Mouse (Mus musculus) embryonic facial prominence, embryonic 15.5 days (tissue): Measurements from ENCODE around the gene Fcgrt. TPM values are rescaled to one million over a fixed set of nuclear protein-coding genes. Genes with fewer than 3 reads are reported as not detected.

Experiments
- ATAC-seq: fragments of 200-750 bp; cut with Nextera tagmentation; 2 replicates; pipeline ENCODE4 v1.8.0; 2017; ENCODE audit warnings: low read depth, moderate TSS enrichment; ENCODE audit not compliant: insufficient number of reproducible peaks, low FRiP score, low TSS enrichment
- H3K27ac ChIP-seq: fragments of 300-500 bp; sonication (generic); replicated peaks from 2 replicates; pipeline ENCODE4 v1.5.1; 2015; ENCODE audit warnings: mild to moderate bottlenecking, inconsistent platforms
- H3K27me3 ChIP-seq: fragments of 300-500 bp; sonication (generic); 2 replicates; pipeline ENCODE4 v1.6.1; 2015; ENCODE audit warnings: inconsistent platforms
- H3K36me3 ChIP-seq: fragments of 300-500 bp; sonication (generic); 2 replicates; pipeline ENCODE4 v1.6.1; 2015; ENCODE audit warnings: mild to moderate bottlenecking, inconsistent platforms
- H3K4me1 ChIP-seq: fragments of 300-500 bp; sonication (generic); 2 replicates; pipeline ENCODE4 v1.6.1; 2015; ENCODE audit warnings: inconsistent platforms
- H3K4me2 ChIP-seq: fragments of 300-500 bp; sonication (generic); replicated peaks from 2 replicates; pipeline ENCODE4 v1.6.1; 2015; ENCODE audit warnings: mild to moderate bottlenecking, inconsistent platforms
- H3K4me3 ChIP-seq: fragments of 300-500 bp; sonication (generic); replicated peaks from 2 replicates; pipeline ENCODE4 v1.5.1; 2015; ENCODE audit warnings: mild to moderate bottlenecking, inconsistent platforms
- H3K9ac ChIP-seq: fragments of 300-500 bp; sonication (generic); 2 replicates; pipeline ENCODE4 v1.6.1; 2015; ENCODE audit warnings: inconsistent platforms
- H3K9me3 ChIP-seq: fragments of 300-500 bp; sonication (generic); replicated peaks from 2 replicates; pipeline ENCODE4 v1.6.1; 2016; ENCODE audit warnings: inconsistent platforms
- WGBS: fragments of 180-500 bp; shearing (Covaris S2); methylation state at CpG from one replicate; pipeline ENCODE4 v1.1.7; 2015; 5-methylcytosine and 5-hydroxymethylcytosine counted together
- polyA plus RNA-seq: library from polyadenylated mRNA; unstranded; fragments of >200 nt; fragmentation: Nextera tagmentation; extraction: Ambion mirVana; gene quantifications from 2 replicates; pipeline ENCODE4 v1.2.1, GENCODE M21; 2015

Fcgrt gene
- polyA plus RNA-seq, 1 experiment from 2014 or later: 126 TPM

- H3K4me2 ChIP-seq: no peak overlapping the region
- H3K4me1 ChIP-seq: no peaks in the 10 kb centered on the region; the same call in 1 of the 2 replicates
- H3K36me3 ChIP-seq: peaks cover 51% of the 10 kb centered on the region
- no peaks in the 10 kb centered on the region for H3K27me3 ChIP-seq
- no peak overlapping the region for H3K27ac ChIP-seq
- no peak overlapping the region for H3K9ac ChIP-seq
- no peak for ATAC-seq
- no peak overlapping the region for H3K4me3 ChIP-seq
- no peaks in the 10 kb centered on the region for H3K9me3 ChIP-seq
- 91% methylated on average over 3 of the region's 3 CpGs for WGBS
Measured at GRCm38 (mm10) chr7:45141319-45141718, 37.7 kb upstream of the Fcgrt start.

- peaks cover 4% of the 10 kb centered on the region; the same call in 1 of the 2 replicates for H3K4me1 ChIP-seq
- H3K9ac ChIP-seq: no peak overlapping the region
- H3K36me3 ChIP-seq: peaks cover 39% of the 10 kb centered on the region
- no peak overlapping the region for H3K4me3 ChIP-seq
- ATAC-seq: no peak
- no peaks in the 10 kb centered on the region for H3K27me3 ChIP-seq
- 64% methylated on average over 8 of the region's 8 CpGs for WGBS
- no peaks in the 10 kb centered on the region for H3K9me3 ChIP-seq
- H3K4me2 ChIP-seq: no peak overlapping the region
- H3K27ac ChIP-seq: no peak overlapping the region
Measured at GRCm38 (mm10) chr7:45139904-45140723, 36.5 kb upstream of the Fcgrt start.

- no peaks in the 10 kb centered on the region for H3K9me3 ChIP-seq
- H3K27me3 ChIP-seq: no peaks in the 10 kb centered on the region
- WGBS: 83% methylated on average over 1 of the region's 1 CpGs
- H3K4me1 ChIP-seq: peaks cover 10% of the 10 kb centered on the region; the same call in 1 of the 2 replicates
- no peak overlapping the region for H3K4me3 ChIP-seq
- peaks cover 22% of the 10 kb centered on the region for H3K36me3 ChIP-seq
- no peak overlapping the region for H3K9ac ChIP-seq
- H3K27ac ChIP-seq: no peak overlapping the region
- H3K4me2 ChIP-seq: no peak overlapping the region
- no peak for ATAC-seq
Measured at GRCm38 (mm10) chr7:45138403-45138802, 34.8 kb upstream of the Fcgrt start.

- Histone ChIP-seq H3K9ac (no peak overlapping the region), H3K27me3 (no peaks in the 10 kb centered on the region), H3K9me3 (no peaks in the 10 kb centered on the region), H3K36me3 (peaks cover 13% of the 10 kb centered on the region), H3K4me1 (peaks cover 10% of the 10 kb centered on the region; the same call in 1 of the 2 replicates), H3K4me3 (no peak overlapping the region), H3K27ac (no peak overlapping the region), H3K4me2 (no peak overlapping the region)
- no peak for ATAC-seq
- WGBS: 77% methylated on average over 12 of the region's 12 CpGs
Measured at GRCm38 (mm10) chr7:45137171-45138006, 33.7 kb upstream of the Fcgrt start.

- ATAC-seq: peak; percentile 81
- peak within 1 kb of the TSS; percentile 68 for H3K9ac ChIP-seq
- no peaks in the 10 kb centered on the region for H3K36me3 ChIP-seq
- WGBS: 2% methylated on average over 29 of the region's 29 CpGs
- H3K4me2 ChIP-seq: peak within 1 kb of the TSS; percentile 84
- H3K4me1 ChIP-seq: peaks cover 10% of the 10 kb centered on the region; the same call in 1 of the 2 replicates
- H3K4me3 ChIP-seq: peak within 1 kb of the TSS; percentile 60
- H3K27ac ChIP-seq: no peak within 1 kb of the TSS
- H3K9me3 ChIP-seq: no peaks in the 10 kb centered on the region
- H3K27me3 ChIP-seq: no peaks in the 10 kb centered on the region
Measured at GRCm38 (mm10) chr7:45135993-45136567, 32.4 kb upstream of the Fcgrt start, which contains the start of the genes Gm45713 and Flt3l. Gm45713 (minus strand) TSS chr7:45136231. Flt3l (minus strand) TSS chr7:45136432.

- Histone ChIP-seq H3K27ac (no peak overlapping the region), H3K4me3 (peak overlapping the region; percentile 60), H3K4me2 (peak overlapping the region; percentile 84), H3K9me3 (no peaks in the 10 kb centered on the region), H3K9ac (no peak overlapping the region), H3K27me3 (no peaks in the 10 kb centered on the region), H3K4me1 (peaks cover 10% of the 10 kb centered on the region; the same call in 1 of the 2 replicates), H3K36me3 (no peaks in the 10 kb centered on the region)
- ATAC-seq: no peak
- WGBS: 72% methylated on average over 3 of the region's 3 CpGs
Measured at GRCm38 (mm10) chr7:45135370-45135769, 31.7 kb upstream of the Fcgrt start.

- WGBS: 10% methylated on average over 12 of the region's 12 CpGs
- Histone ChIP-seq H3K27ac (no peak overlapping the region), H3K4me1 (peaks cover 15% of the 10 kb centered on the region), H3K4me2 (no peak overlapping the region), H3K9ac (no peak overlapping the region), H3K36me3 (no peaks in the 10 kb centered on the region), H3K4me3 (no peak overlapping the region), H3K9me3 (no peaks in the 10 kb centered on the region), H3K27me3 (no peaks in the 10 kb centered on the region)
- no peak for ATAC-seq
Measured at GRCm38 (mm10) chr7:45134544-45135026, 30.9 kb upstream of the Fcgrt start.

- no peaks in the 10 kb centered on the region for H3K36me3 ChIP-seq
- 78% methylated on average over 8 of the region's 8 CpGs for WGBS
- H3K27me3 ChIP-seq: no peaks in the 10 kb centered on the region
- H3K9me3 ChIP-seq: no peaks in the 10 kb centered on the region
- no peak overlapping the region for H3K9ac ChIP-seq
- no peak overlapping the region for H3K4me2 ChIP-seq
- peaks cover 20% of the 10 kb centered on the region for H3K4me1 ChIP-seq
- H3K4me3 ChIP-seq: no peak overlapping the region
- no peak overlapping the region for H3K27ac ChIP-seq
- no peak for ATAC-seq
Measured at GRCm38 (mm10) chr7:45133446-45134159, 30.0 kb upstream of the Fcgrt start.

DNA sequence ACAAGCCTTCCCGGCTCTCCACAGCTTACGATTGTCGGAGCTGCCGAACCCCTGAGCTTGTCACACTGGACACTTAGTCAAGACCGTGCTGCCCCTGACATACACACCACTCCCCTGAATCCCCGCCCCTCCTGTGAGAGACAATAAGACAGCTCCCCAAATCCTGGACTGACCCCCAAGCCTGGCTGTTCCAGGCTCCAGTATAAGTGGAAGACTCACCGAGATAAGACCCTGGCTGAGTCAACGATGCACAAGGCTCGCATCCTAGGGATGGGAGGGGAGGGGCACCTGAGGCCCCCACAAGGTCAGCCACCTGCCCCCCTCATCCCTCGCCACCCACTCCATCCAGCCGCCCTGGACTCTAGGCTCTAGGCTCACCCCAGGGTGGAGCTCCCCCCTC is 28.2 kb upstream of the Fcgrt start:
- H3K27me3 ChIP-seq: no peaks in the 10 kb centered on the region
- no peak overlapping the region for H3K9ac ChIP-seq
- no peak overlapping the region for H3K4me3 ChIP-seq
- no peak for ATAC-seq
- H3K4me2 ChIP-seq: no peak overlapping the region
- no peak overlapping the region for H3K27ac ChIP-seq
- H3K4me1 ChIP-seq: peaks cover 27% of the 10 kb centered on the region
- peaks cover 6% of the 10 kb centered on the region for H3K36me3 ChIP-seq
- WGBS: 77% methylated on average over 11 of the region's 11 CpGs
- H3K9me3 ChIP-seq: no peaks in the 10 kb centered on the region

DNA sequence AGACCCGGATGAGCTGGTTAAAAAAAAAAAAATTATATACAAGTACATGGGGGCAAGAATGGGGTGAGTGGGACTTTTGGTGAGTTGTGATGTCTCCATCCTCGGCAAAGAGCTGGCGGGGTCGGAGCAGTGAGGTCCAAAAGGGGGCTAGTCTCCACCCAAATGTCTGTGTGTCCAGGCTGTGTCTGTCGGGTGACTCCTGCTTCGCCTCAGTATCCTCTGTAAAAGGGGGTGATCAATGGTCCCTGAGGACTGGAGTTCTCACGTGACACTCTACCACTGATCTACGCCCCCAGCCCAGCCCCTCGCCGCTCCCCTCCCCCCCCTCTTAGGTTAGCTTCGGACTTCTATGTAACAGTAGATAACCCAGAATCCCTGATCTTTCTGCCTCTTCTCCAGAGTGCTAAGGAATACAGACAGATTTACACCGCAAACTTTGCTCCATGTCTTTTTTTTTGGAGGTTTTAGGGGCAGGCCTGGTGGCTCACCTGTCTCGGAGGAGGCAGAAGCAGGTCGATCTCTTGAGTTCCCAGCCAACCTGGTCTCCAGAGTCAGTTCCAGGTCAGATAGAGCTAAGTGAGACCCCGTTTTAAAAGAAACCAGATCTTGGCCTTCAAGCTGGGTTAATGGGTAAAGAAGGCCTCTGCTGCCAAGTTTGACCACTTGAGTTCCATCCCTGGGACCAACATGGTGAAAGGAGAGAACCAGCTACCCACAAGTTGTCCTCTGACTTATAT is 26.3 kb upstream of the Fcgrt start:
- Histone ChIP-seq H3K9ac (peak overlapping the region; percentile 51), H3K4me3 (peak overlapping the region; percentile 90), H3K36me3 (peaks cover 24% of the 10 kb centered on the region), H3K27me3 (no peaks in the 10 kb centered on the region), H3K4me2 (peak overlapping the region; percentile 71), H3K9me3 (no peaks in the 10 kb centered on the region), H3K27ac (peak overlapping the region; percentile 92; the same call in 1 of the 2 replicates), H3K4me1 (peaks cover 40% of the 10 kb centered on the region)
- WGBS: 55% methylated on average over 15 of the region's 15 CpGs
- no peak for ATAC-seq
